Mouse (Mus musculus): ENCODE data around the gene Kcnq5.
A peak's percentile ranks its signal among the peaks of the same experiment; 100 is the strongest.

- TF ChIP-seq MAX (IDR thresholded peaks at IDR 0.05; ENCODE audit: low read length) (no peak), GABPA (IDR thresholded peaks at IDR 0.05; ENCODE audit: low read depth, low read length) (no peak), GATA1 (IDR thresholded peaks at IDR 0.05; ENCODE audit: low read depth, low read length) (no peak), ZNF384 (IDR thresholded peaks at IDR 0.05; ENCODE audit: low read depth, low read length) (no peak), EP300 (IDR thresholded peaks at IDR 0.05; ENCODE audit: low read depth in 1 of 2, low read length in 2 of 2) (no peak), POLR2A (IDR thresholded peaks at IDR 0.05; ENCODE audit: control insufficient read depth in 1 of 2, insufficient read depth in 1 of 2, low read depth in 1 of 2, low read length in 2 of 2, poor library complexity in 1 of 2) (no peak), NRF1 (IDR thresholded peaks at IDR 0.05; ENCODE audit: insufficient read depth, low read depth, low read length, poor library complexity, severe bottlenecking) (no peak), ELF1 (IDR thresholded peaks at IDR 0.05; ENCODE audit: low read depth, low read length) (no peak), CTCF (IDR thresholded peaks at IDR 0.05 in 2 of 3, conservative IDR thresholded peaks at IDR 0.05 in 1 of 3; ENCODE audit: control insufficient read depth in 1 of 3, insufficient read depth in 1 of 3, low read depth in 2 of 3, low read length in 3 of 3, poor library complexity in 1 of 3, severe bottlenecking in 1 of 3) (peak; percentile 49 to 80 (median 74)), SMC3 (IDR thresholded peaks at IDR 0.05; ENCODE audit: low read depth, low read length) (peak; percentile 77), BHLHE40 (IDR thresholded peaks at IDR 0.05; ENCODE audit: borderline replicate concordance, low read depth, low read length) (no peak), MXI1 (IDR thresholded peaks at IDR 0.05; ENCODE audit: low read depth, low read length) (no peak)
Observed at GRCm38 (mm10) chr1:21411331-21412196, 550.2 kb downstream of the Kcnq5 start.
